Mouse (Mus musculus) kidney, adult 10 weeks (tissue): ENCODE results near the gene Banf1. TPM values are rescaled to one million over a fixed set of nuclear protein-coding genes. Genes with fewer than 3 reads are reported as not detected.

Experiments
- polyA plus RNA-seq: library from polyadenylated mRNA; stranded (reverse); fragments of 350-450 nt; fragmentation: Illumina TruSeq; extraction: RNeasy Lipid Tissue Mini Kit (QIAGEN cat#74804); gene quantifications from one replicate; pipeline ENCODE4 v1.2.3, GENCODE M21; 2014; ENCODE audit warnings: low read depth, low replicate concordance

The Banf1 gene
- polyA plus RNA-seq: 5.5 TPM

GRCm38 (mm10) chr19:5367053-5367359 lies at the start of gene Banf1:
Gene Banf1 (minus strand): TSS chr19:5367168.

GRCm38 (mm10) chr19:5402293-5402692 lies 35.3 kb upstream of the Banf1 start, which contains the start of gene Tsga10ip:
Gene Tsga10ip (minus strand): TSS chr19:5402526.

GRCm38 (mm10) chr19:5388588-5389242 lies 21.7 kb upstream of the Banf1 start, which contains the start of gene Sart1:
Gene Sart1 (minus strand): TSS chr19:5388703.

GRCm38 (mm10) chr19:5366175-5367052 lies 554 bp downstream of the Banf1 start, which contains the start of gene Eif1ad:
Gene Eif1ad (plus strand): TSS chr19:5366741.

GRCm38 (mm10) chr19:5349502-5349873 lies 17.5 kb downstream of the Banf1 start, which contains the start of gene Cst6:
Gene Cst6 (minus strand): TSS chr19:5349574.

GRCm38 (mm10) chr19:5335441-5335840 lies 31.5 kb downstream of the Banf1 start, which contains the start of gene Catsper1:
Gene Catsper1 (plus strand): TSS chr19:5335741.

Other genes starting within 250 kb of the Banf1 start
- gene Klc2, start 248.6 kb downstream of the Banf1 start, polyA plus RNA-seq: 1.9 TPM
- 3.7 TPM for gene Pacs1, start 94.0 kb downstream of the Banf1 start, polyA plus RNA-seq
- 32.5 TPM for gene Sf3b2, start 71.7 kb downstream of the Banf1 start, polyA plus RNA-seq
- gene Gal3st3, start 68.8 kb downstream of the Banf1 start, polyA plus RNA-seq: not detected
- gene Catsper1, start 31.4 kb downstream of the Banf1 start, polyA plus RNA-seq: not detected
- gene Cst6, start 17.6 kb downstream of the Banf1 start, polyA plus RNA-seq: not detected
- 13.9 TPM for gene Eif1ad, start 427 bp downstream of the Banf1 start, polyA plus RNA-seq
- gene Sart1, start 21.5 kb upstream of the Banf1 start, polyA plus RNA-seq: 2.4 TPM
- not detected for gene Tsga10ip, start 35.4 kb upstream of the Banf1 start, polyA plus RNA-seq
- 3.1 TPM for gene Drap1, start 57.8 kb upstream of the Banf1 start, polyA plus RNA-seq
- gene AI837181, start 58.0 kb upstream of the Banf1 start, polyA plus RNA-seq: not detected
- not detected for gene Fosl1, start 80.4 kb upstream of the Banf1 start, polyA plus RNA-seq
- gene Ccdc85b, start 90.7 kb upstream of the Banf1 start, polyA plus RNA-seq: 0.81 TPM
- 3.6 TPM for gene Fibp, start 93.4 kb upstream of the Banf1 start, polyA plus RNA-seq
- gene Ctsw, start 101.3 kb upstream of the Banf1 start, polyA plus RNA-seq: not detected
- gene Efemp2, start 106.8 kb upstream of the Banf1 start, polyA plus RNA-seq: not detected
- 0.69 TPM for gene Mus81, start 121.2 kb upstream of the Banf1 start, polyA plus RNA-seq
- 142 TPM for gene Cfl1, start 123.3 kb upstream of the Banf1 start, polyA plus RNA-seq
- not detected for gene 1700020D05Rik, start 136.6 kb upstream of the Banf1 start, polyA plus RNA-seq
- 0.36 TPM for gene Snx32, start 143.4 kb upstream of the Banf1 start, polyA plus RNA-seq
- 2.4 TPM for gene Ovol1, start 193.5 kb upstream of the Banf1 start, polyA plus RNA-seq
- gene Ap5b1, start 200.9 kb upstream of the Banf1 start, polyA plus RNA-seq: not detected
- gene Rnaseh2c, start 234.7 kb upstream of the Banf1 start, polyA plus RNA-seq: 2.0 TPM
- gene Kat5, start 243.1 kb upstream of the Banf1 start, polyA plus RNA-seq: 18.3 TPM